ENCODE assay signal across 13 mouse cellular contexts in genomic region chr3:31080791-31081502, GRCm38 (mm10). TPM values are rescaled to one million over a fixed set of nuclear protein-coding genes. Genes with fewer than 3 reads are reported as not detected.
DNase-seq lines count a peak whose midpoint lies in the region; ATAC-seq lines count a peak whose summit lies in the region.
"Had no signal": no experiment of that assay in that cellular context is flagged by ENCODE, and none has a peak within 500 bp of the region (broad histone marks: within the 10 kb centered on the region; RNA-seq: fewer than 3 reads in every experiment).

No protein-coding gene starts in this region.

- no peak overlapping the region for H3K4me2 ChIP-seq in kidney, embryonic 15.5 days
- H3K4me2 ChIP-seq: liver, embryonic 15.5 days; neural tube, embryonic 15.5 days had no signal

- no peak for DNase-seq in frontal cortex, postnatal 25 days (ENCODE audit: low spot score in 2 of 2)
- peak; percentile 46 for DNase-seq in kidney, adult 8-10 months
- DNase-seq in retina, postnatal 1 day, result peak; percentile 37
- no peak for DNase-seq in retina, embryonic 14.5 days (ENCODE audit: low spot score)
- no peak for DNase-seq in cerebellum, postnatal 4 days (ENCODE audit: low spot score in 2 of 2)
- DNase-seq: cerebellum, adult 8-10 months; heart, adult 2 months; layer of hippocampus, adult 9-11 months had no signal

- H3K4me1 ChIP-seq in kidney, embryonic 15.5 days, result peaks cover 18% of the 10 kb centered on the region

- H3K36me3 ChIP-seq in kidney, embryonic 15.5 days, result no peaks in the 10 kb centered on the region
- H3K36me3 ChIP-seq: G1E; liver, embryonic 15.5 days; neural tube, embryonic 15.5 days had no signal

- no peak overlapping the region for H3K27ac ChIP-seq in kidney, embryonic 15.5 days
- H3K27ac ChIP-seq: heart, adult 2 months; liver, embryonic 15.5 days; neural tube, embryonic 15.5 days had no signal

- H3K9me3 ChIP-seq in kidney, embryonic 15.5 days (replicated peaks), result no peaks in the 10 kb centered on the region
- H3K9me3 ChIP-seq: G1E; liver, embryonic 15.5 days; neural tube, embryonic 15.5 days had no signal

- 82% methylated on average over 10 of the region's 10 CpGs for WGBS in kidney, embryonic 15.5 days

- H3K4me3 ChIP-seq in kidney, embryonic 15.5 days (replicated peaks), result no peak overlapping the region
- H3K4me3 ChIP-seq: heart, adult 2 months; liver, embryonic 15.5 days; neural tube, embryonic 15.5 days had no signal

- H3K9ac ChIP-seq in kidney, embryonic 15.5 days, result no peak overlapping the region
- H3K9ac ChIP-seq: liver, embryonic 15.5 days; neural tube, embryonic 15.5 days had no signal

- ATAC-seq in frontal cortex, adult (ENCODE audit: low TSS enrichment), result peak; percentile 50; the same call in 1 of the 2 replicates
- ATAC-seq in kidney, embryonic 15.5 days (replicated peaks; ENCODE audit: low FRiP score), result no peak

- no peaks in the 10 kb centered on the region for H3K27me3 ChIP-seq in kidney, embryonic 15.5 days
- H3K27me3 ChIP-seq: liver, embryonic 15.5 days; neural tube, embryonic 15.5 days had no signal

RNA-seq across cellular contexts. Expression of gene Skil, which starts 13.9 kb away (rescaled TPM):
- 19.9 and 24.0 TPM in 2 replicates for polyA plus RNA-seq in kidney, embryonic 15.5 days (2015; fragmentation: Nextera tagmentation; extraction: Ambion mirVana)

Comparison
In these comparisons a context has a peak if more than half of its experiments do, and no peak if none do; other contexts are left out.
1. DNase-seq: peak in kidney, adult 8-10 months (2 of 2) and retina, postnatal 1 day (single experiment); none in frontal cortex, postnatal 25 days (0 of 2), retina, embryonic 14.5 days (single experiment) and cerebellum, postnatal 4 days (0 of 2).